Mouse (Mus musculus) heart, postnatal 0 days (tissue): Measurements from ENCODE around the gene Ablim1.

Experiments used
- CTCF ChIP-seq: IDR thresholded peaks from 2 replicates; pipeline ENCODE4 v1.5.1; 2016; ENCODE audit warnings: antibody characterized with exemption, control low read depth, low read depth
- EP300 ChIP-seq: IDR thresholded peaks from 2 replicates; pipeline ENCODE4 v1.6.1; 2016; ENCODE audit warnings: antibody characterized with exemption, low read depth

- TF ChIP-seq CTCF = no peak
- TF ChIP-seq EP300 = no peak; the same call in 1 of the 2 replicates
Observed at GRCm38 (mm10) chr19:57202554-57202953, 112.2 kb downstream of the Ablim1 start.
